In genomic region chr1:39976107-39976506, GRCm38 (mm10) we compare ENCODE assay signal across 23 mouse cellular contexts.
DNase-seq lines count a peak whose midpoint lies in the region; ATAC-seq and TF ChIP-seq lines count a peak whose summit lies in the region.
"Had no signal": no experiment of that assay in that cellular context is flagged by ENCODE, and none has a peak within 500 bp of the region (broad histone marks: within the 10 kb centered on the region; RNA-seq: fewer than 3 reads in every experiment).

No protein-coding gene starts in this region.

- peaks cover 20% of the 10 kb centered on the region; the same call in 1 of the 2 replicates for H3K36me3 ChIP-seq in hindbrain, postnatal 0 days (ENCODE audit: insufficient read depth, low read length)
- H3K36me3 ChIP-seq in hindbrain, embryonic 14.5 days (replicated peaks; ENCODE audit: control insufficient read depth, insufficient read depth): peaks cover 73% of the 10 kb centered on the region
- H3K36me3 ChIP-seq in neural tube, embryonic 13.5 days: peaks cover 72% of the 10 kb centered on the region

- no peak overlapping the region for H3K4me3 ChIP-seq in hindbrain, postnatal 0 days (ENCODE audit: low read length)
- no peak overlapping the region for H3K4me3 ChIP-seq in hindbrain, embryonic 14.5 days (replicated peaks; ENCODE audit: low read length)
- H3K4me3 ChIP-seq in neural tube, embryonic 13.5 days: no peak overlapping the region
- H3K4me3 ChIP-seq in olfactory bulb, adult 2 months (ENCODE audit: insufficient read depth, low read depth, low read length): no peak overlapping the region
- H3K4me3 ChIP-seq: embryonic facial prominence, embryonic 12.5 days; embryonic facial prominence, embryonic 15.5 days; gastrocnemius, adult 2 months; hindbrain, embryonic 15.5 days had no signal

- H3K27ac ChIP-seq in hindbrain, postnatal 0 days: peak overlapping the region; percentile 58; the same call in 1 of the 2 replicates
- H3K27ac ChIP-seq in hindbrain, embryonic 14.5 days: no peak overlapping the region
- H3K27ac ChIP-seq in neural tube, embryonic 13.5 days (replicated peaks): peak overlapping the region; percentile 81; the same call in 1 of the 2 replicates
- H3K27ac ChIP-seq in olfactory bulb, adult 2 months (ENCODE audit: insufficient read depth, low read depth, low read length): peak overlapping the region; percentile 45; the same call in 1 of the 2 replicates
- H3K27ac ChIP-seq: embryonic facial prominence, embryonic 12.5 days; embryonic facial prominence, embryonic 15.5 days; gastrocnemius, adult 2 months had no signal

- 82% methylated on average over 2 of the region's 2 CpGs for WGBS in hindbrain, postnatal 0 days
- 93% methylated on average over 2 of the region's 2 CpGs for WGBS in hindbrain, embryonic 14.5 days
- WGBS in neural tube, embryonic 13.5 days: 88% methylated on average over 2 of the region's 2 CpGs
- 66% methylated on average over 2 of the region's 2 CpGs for WGBS in olfactory bulb, adult 2 months

- no peak for ATAC-seq in hindbrain, postnatal 0 days
- no peak for ATAC-seq in hindbrain, embryonic 14.5 days (ENCODE audit: low FRiP score)
- no peak for ATAC-seq in neural tube, embryonic 13.5 days (ENCODE audit: low read depth)
- peak; percentile 47 for ATAC-seq in activated CD4-positive, CD25-positive, alpha-beta regulatory T cell, adult 4 months
- ATAC-seq: forebrain, embryonic 14.5 days; Patski had no signal

- H3K4me2 ChIP-seq in hindbrain, postnatal 0 days (ENCODE audit: low read depth, low read length): no peak overlapping the region
- no peak overlapping the region for H3K4me2 ChIP-seq in hindbrain, embryonic 14.5 days (replicated peaks)
- no peak overlapping the region for H3K4me2 ChIP-seq in neural tube, embryonic 13.5 days
- H3K4me2 ChIP-seq: embryonic facial prominence, embryonic 12.5 days; embryonic facial prominence, embryonic 15.5 days; heart, embryonic 11.5 days; hindbrain, embryonic 15.5 days had no signal

- DNase-seq in hindbrain, postnatal 0 days (ENCODE audit: low spot score): no peak
- no peak for DNase-seq in hindbrain, embryonic 14.5 days (ENCODE audit: low spot score)
- no peak for DNase-seq in neural tube, embryonic 10.5 days (ENCODE audit: extremely low spot score, low spot score)
- no peak for DNase-seq in adrenal gland, adult (ENCODE audit: inconsistent age in 2 of 2, low spot score in 1 of 2)
- no peak for DNase-seq in adipocyte (ENCODE audit: low spot score)
- DNase-seq: adrenal gland, postnatal 10 days; adrenal gland, postnatal 36 days; cerebellum, adult 11 months; cerebellum, adult 2 months; cerebellum, adult 9-11 months; cerebellum, postnatal 25 days; forebrain, postnatal 0 days; gastrocnemius, adult 2 months; gastrocnemius, postnatal 14 days had no signal

- TF ChIP-seq POLR2A in olfactory bulb, adult 2 months (IDR thresholded peaks at IDR 0.05; ENCODE audit: insufficient read depth, low read depth, low read length): no peak

- no peaks in the 10 kb centered on the region for H3K27me3 ChIP-seq in hindbrain, postnatal 0 days (ENCODE audit: insufficient read depth, low read length)
- H3K27me3 ChIP-seq in hindbrain, embryonic 14.5 days (ENCODE audit: control insufficient read depth, insufficient read depth, low read length): no peaks in the 10 kb centered on the region
- no peaks in the 10 kb centered on the region for H3K27me3 ChIP-seq in neural tube, embryonic 13.5 days
- H3K27me3 ChIP-seq: embryonic facial prominence, embryonic 12.5 days; embryonic facial prominence, embryonic 15.5 days; hindbrain, embryonic 15.5 days; Patski had no signal

- H3K4me1 ChIP-seq in hindbrain, postnatal 0 days (ENCODE audit: insufficient read depth, low read length): no peaks in the 10 kb centered on the region
- 0 out of 2 replicates have a peak, but pooled peaks cover 4% of the 10 kb centered on the region for H3K4me1 ChIP-seq in hindbrain, embryonic 14.5 days (replicated peaks; ENCODE audit: control insufficient read depth, insufficient read depth, low read length)
- H3K4me1 ChIP-seq in neural tube, embryonic 13.5 days (replicated peaks): peaks cover 57% of the 10 kb centered on the region
- peaks cover 15% of the 10 kb centered on the region for H3K4me1 ChIP-seq in olfactory bulb, adult 2 months (ENCODE audit: control insufficient read depth, insufficient read depth, low read length)
- H3K4me1 ChIP-seq: embryonic facial prominence, embryonic 12.5 days had no signal

- no peaks in the 10 kb centered on the region for H3K9me3 ChIP-seq in hindbrain, postnatal 0 days (ENCODE audit: low read length)
- no peaks in the 10 kb centered on the region for H3K9me3 ChIP-seq in hindbrain, embryonic 14.5 days (ENCODE audit: control insufficient read depth, low read length)
- H3K9me3 ChIP-seq in neural tube, embryonic 13.5 days: no peaks in the 10 kb centered on the region
- H3K9me3 ChIP-seq: embryonic facial prominence, embryonic 12.5 days; embryonic facial prominence, embryonic 15.5 days; hindbrain, embryonic 15.5 days had no signal

- TF ChIP-seq CTCF in hindbrain, postnatal 0 days (IDR thresholded peaks at IDR 0.05; ENCODE audit: low read depth): no peak
- no peak for TF ChIP-seq CTCF in olfactory bulb, adult 2 months (IDR thresholded peaks at IDR 0.05; ENCODE audit: insufficient read depth, low read depth, low read length)

- no peak overlapping the region for H3K9ac ChIP-seq in hindbrain, postnatal 0 days (replicated peaks; ENCODE audit: low read length)
- H3K9ac ChIP-seq in hindbrain, embryonic 14.5 days: no peak overlapping the region
- no peak overlapping the region for H3K9ac ChIP-seq in neural tube, embryonic 13.5 days
- H3K9ac ChIP-seq: embryonic facial prominence, embryonic 12.5 days; embryonic facial prominence, embryonic 15.5 days; forebrain, postnatal 0 days; hindbrain, embryonic 15.5 days had no signal
